Mouse (Mus musculus): Measurements from ENCODE around the gene Itk. TPM values are rescaled to one million over a fixed set of nuclear protein-coding genes. Genes with fewer than 3 reads are reported as not detected.
"Not testable (repeated sequence)": the region's sequence is repeated elsewhere in the genome, so short reads cannot be mapped to it uniquely, and the experiment has no call there.

Itk gene
- total RNA-seq (2021), result 1 to 10 TPM; 2.0 to 2.5 TPM
- long read RNA-seq, experiment 1, full-length matches to known transcripts, result 1 of 1 reads
- long read RNA-seq, experiment 1, partial matches to known transcripts, result 0 of 1 reads
- long read RNA-seq, experiment 1, other reads (novel, unspliced or antisense), result 0 of 1 reads
- long read RNA-seq, experiment 2, full-length matches to known transcripts, result 1 of 1 reads
- long read RNA-seq, experiment 2, partial matches to known transcripts, result 0 of 1 reads
- long read RNA-seq, experiment 2, other reads (novel, unspliced or antisense), result 0 of 1 reads

DNA sequence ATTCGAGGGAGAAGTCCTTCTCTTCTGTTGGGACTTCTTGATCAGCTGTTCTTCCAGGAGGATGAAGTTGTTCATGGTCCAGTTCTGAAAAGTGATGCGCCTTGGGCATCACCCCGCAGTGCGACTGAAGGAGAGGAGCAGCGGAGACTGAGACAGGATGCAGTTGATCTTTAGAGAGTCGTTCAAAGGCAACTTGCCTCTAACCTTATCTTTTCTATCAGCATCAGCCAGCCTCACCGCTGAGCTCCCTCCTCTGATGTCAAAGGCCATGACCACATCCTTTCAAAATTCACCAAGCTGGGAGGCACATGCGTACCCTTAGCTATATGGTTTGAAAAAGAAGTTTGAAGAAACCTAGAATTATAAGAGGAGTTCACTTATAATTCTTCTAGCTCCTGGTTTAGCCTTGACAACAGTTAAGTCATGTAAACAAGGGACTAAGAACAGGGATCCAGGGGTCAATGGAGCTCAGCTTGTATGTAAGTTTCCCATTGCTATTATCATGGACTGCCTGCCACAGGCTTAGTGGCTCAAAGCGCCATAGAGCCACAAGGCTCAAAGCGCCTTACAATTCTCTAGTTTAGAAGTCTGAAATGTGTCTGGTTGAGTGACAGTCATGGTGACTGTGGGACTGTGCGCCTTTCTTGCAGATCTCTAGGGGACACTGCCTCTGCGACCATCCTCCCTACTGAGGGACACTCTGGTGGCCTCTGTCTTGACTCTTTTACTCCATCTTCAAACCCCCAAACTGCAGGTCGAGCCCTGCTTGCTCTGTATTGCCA, at the start of gene Itk:
TSS of gene Itk (minus strand) at position 180 of the 782 bp plus-strand sequence.
- DNase-seq, result no peak

DNA sequence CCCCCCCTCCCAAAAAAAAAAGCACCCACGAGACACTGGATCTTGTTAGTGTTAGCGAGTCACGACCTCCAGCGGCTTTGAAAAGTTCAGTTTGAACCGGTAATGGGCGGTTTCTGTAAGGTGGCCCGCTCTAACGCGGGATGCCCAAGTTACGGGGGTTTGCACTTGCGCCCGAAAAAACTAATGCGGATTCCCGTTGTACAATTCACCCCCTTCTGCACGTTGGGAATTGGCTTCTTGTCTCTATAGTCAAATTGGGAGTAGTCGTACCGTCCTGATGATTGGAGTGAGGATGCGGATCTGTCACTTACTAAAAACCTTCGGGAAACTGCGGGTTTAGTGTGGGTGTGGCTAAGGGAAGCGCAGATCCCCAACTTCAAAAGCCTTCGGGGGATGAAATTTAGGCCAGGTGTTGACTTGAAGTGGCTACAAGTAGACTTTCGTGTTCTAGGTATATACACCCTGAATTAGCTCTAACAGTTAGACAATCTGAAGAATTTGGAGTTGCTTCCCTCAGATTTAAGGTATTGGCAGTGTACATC, 48.2 kb upstream of the Itk start:
- DNase-seq, result no peak

DNA sequence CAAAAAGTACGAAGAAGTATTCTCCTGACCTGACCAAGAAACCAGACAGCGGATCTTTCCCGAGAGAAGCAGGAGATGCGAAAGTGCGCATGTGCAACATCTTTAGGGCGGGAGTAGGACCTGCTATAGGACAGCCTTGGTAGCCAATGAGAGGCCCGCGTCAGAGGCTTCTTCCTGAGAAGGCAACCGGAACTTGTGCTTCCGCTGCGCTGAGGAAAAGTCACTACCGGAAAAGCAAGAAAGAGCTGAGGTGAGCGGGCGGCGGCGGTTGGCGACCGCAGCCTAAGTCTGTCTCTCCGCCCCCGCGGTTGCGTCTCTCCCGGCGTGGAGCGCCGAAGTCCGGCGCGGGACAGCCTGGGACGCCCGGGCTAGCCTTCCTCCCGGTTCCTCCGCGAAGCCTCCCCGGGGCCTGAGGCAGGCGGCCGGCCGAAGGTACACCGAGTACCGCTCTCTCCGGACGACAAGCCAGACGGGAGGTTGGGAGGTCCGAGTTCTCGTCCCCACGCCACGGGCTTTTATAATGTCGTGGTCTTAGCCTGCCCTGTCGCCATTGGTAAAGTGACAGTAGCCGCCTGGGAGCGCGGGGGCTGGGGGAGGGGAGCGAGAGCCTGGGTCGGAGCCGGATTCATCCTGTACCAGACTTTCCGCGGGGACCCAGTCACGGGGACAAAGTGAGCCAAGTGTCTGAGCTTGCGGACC, 47.6 kb upstream of the Itk start, which contains the start of gene Med7:
TSS of gene Med7 (plus strand) at position 166 of the 699 bp plus-strand sequence.
- peak; percentile 94 for DNase-seq

DNA sequence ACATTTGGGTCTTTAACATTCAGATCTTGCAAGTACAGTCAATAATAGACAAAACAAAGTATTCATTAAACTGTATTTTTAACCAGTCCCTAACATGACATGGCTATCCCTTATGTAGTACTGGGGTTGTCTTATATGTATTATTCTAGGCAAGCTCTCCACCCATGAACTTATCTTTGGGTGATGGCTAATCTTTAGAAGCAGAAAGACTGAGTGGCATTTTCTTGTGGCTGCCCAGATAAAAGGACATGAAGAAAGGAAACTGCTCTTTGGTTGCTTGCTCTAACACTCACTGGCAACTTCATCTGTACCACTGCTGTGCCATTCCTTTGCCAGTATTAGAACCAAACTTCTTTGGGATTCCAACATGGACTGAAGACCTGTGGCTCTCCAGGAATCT, 46.0 kb upstream of the Itk start:
- DNase-seq, result no peak

DNA sequence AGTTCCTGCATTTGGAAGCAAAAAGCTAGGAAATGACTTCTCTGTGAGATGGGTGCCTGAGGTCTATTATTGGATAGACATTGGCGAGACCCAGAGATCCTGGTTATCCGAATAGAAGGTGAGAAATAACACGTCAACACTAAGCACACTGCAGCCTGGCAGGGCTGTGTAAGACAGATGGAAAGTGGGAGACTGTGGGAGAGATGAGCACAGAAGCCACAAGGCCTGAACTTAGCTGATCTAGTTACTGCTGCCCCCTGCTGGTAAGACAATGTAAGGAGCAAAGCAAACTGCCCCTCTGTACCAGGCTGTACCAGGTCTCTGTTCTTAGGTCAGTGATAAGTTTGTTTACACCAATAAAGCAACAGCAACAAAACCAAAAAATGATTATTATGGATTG, 41.8 kb upstream of the Itk start:
- DNase-seq, result peak; percentile 86

DNA sequence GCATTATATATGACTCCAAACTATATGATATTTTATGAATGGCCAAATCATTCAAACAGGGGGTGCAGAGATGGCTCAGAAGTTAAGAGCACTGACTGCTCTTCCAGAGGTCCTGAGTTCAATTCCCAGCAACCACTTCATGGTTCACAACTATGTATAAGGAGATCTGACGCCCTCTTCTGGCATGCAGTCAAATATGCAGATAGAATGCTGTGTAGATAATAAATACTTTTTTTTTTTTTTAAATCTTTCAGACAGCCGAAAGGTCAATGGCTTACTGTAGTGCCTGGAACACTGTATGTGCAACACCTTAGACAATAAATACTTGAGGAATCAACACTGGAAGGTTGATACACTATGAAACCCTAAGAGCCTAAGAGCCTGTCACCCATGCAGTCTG, 40.8 kb upstream of the Itk start:
- no peak for DNase-seq

DNA sequence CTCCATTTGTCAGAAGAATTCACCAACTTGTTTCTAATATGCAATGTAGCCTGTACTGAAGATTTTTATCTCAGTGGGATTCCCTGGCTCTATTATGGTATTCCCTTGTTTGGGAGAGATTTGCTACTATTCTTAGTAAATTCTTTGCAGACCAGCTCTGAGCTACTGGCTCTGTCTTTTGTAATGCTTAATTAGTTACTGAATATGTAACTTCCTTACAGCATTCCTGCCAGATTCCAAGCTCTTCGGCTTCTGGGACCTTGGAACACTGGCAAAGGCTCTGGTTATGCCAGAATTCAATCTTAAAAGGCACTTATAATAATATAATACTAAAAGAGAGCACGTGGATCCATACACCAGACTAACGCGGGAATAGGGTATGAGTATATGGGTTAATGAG, 38.8 kb upstream of the Itk start:
- DNase-seq, result not testable (repeated sequence)

DNA sequence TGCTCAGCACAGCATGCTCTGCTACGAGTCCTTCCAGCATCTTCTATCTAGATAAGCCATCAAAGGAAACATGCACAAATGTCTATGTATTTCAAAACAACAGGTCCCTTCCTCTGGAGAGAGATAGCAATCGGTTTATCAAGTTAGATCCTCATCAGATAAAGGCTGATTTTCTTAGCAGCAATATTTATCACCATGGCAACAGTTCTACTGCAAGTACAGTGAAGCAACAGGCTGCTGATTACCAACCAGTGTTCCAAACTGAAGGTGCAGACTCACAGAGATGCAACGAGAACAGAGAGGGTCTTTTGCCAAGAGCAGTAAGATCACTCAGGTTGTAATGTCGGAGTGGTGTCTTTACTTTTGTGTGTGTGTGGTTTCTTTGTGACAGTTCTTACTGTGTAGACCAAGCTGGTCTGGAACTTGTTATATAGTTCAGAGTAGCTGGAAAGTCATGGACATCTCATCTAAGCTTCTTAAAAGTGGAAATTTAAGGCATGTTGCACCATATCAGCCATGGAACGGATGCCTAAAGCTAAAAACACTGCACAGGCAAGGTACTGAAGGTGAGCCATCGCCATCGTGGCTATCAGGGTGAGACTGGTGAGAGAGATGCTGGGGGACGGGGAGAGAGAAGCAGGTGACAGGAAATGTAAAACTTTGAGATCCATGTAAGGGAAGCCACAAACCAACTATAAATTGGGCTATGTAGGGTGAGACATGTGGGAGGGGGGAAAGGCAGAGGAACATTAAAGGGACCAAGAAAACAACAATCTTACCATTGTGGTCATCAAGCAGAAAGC, 32.0 kb upstream of the Itk start:
- DNase-seq, result no peak

DNA sequence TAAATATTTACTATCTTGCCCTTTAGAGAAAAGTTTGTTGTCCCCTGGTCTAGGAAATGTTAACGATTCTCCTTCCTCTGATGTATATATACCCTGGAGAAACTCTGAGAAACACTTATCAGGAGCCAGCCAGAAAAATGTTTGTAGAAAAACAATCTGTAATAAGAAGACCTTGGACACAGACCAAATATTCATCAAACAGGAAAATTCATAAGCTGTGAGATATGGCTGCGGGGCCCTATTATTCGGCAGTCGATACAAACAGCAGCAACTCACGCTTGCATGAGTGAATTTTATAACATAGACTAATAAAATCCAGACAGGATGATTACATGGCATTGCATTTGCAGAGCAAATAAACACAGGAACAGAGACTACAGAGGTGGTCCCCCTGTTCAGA, 29.5 kb upstream of the Itk start:
- no peak for DNase-seq

DNA sequence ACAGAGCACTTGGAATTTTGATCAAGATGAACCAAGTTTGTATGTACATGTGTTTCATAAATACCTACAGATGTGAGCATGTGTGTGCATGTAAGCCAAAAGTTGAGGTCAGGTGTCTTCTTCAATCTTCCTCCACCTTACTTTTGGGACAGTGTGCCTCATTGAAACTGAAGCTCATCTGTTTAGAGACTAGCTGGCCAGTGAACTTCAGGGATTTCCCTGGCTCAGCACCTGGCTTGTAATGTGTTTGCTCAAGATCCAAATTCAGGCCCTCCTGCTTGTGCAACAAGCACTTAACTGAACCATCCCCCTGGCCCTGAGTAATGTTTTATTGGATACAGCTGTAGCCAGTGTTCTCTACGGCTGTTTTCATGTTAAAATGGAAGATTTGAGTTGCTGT, 29.1 kb upstream of the Itk start:
- no peak for DNase-seq

DNA sequence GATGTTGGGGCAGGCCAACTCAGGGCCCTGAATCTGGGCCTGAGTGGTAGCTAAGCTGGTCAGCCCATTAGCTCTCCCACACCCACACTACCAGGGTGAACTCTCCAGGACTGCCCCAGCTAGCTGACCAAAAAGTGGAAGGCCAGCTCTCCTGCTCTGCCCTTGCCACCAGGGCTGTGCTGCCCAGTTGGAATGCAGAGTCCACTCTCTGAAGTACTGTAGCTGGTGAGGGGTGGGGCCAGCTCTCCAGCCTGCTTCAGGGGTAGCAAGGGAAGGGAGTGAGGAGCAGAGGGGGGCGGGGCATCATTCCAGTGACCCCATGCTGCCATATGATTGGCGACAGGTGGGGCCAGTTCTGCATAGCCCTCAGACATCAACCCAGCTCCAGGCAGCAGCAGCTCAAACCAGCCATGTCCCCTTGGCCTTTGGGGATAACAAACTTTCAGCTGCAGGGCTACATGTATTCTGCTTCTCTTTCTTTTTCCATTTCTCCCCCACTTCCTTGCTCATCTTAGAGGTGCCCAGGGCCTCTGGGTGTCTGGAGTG, 20.8 kb upstream of the Itk start:
- DNase-seq, result no peak

DNA sequence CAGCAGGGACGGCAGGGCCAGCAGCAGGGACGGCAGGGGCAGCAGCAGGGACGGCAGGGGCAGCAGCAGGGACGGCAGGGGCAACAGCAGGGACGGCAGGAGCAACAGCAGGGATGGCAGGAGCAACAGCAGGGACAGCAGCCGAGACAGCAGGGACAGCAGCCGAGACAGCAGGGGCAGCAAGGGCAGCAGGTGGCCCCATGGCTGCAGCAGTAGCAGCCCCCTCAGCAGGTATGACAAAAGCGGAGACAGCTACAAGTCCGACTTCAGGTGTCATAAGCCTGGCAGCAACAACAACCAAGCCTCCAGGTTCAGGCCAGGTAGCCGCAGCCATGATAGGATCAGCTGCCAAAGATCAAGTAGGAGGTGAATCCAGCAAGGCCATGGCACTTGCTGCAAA, 17.4 kb upstream of the Itk start:
- DNase-seq, result no peak

DNA sequence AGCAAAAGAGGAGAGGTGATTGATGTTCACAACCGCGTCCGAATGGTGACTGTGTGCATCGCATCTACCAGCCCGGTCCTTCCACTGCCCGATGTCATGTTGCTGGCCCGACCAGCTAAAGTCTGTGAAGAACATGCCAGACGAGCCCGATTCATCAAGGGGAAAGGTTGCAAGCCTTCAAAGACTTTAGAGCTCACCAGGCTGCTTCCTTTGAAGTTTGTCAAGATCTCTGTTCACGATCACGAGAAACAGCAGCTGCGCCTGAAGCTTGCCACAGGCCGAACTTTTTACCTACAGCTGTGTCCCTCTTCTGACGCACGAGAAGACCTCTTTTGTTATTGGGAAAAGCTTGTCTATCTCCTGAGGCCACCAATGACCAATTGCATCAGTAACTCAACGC, 15.7 kb upstream of the Itk start:
- DNase-seq, result no peak

DNA sequence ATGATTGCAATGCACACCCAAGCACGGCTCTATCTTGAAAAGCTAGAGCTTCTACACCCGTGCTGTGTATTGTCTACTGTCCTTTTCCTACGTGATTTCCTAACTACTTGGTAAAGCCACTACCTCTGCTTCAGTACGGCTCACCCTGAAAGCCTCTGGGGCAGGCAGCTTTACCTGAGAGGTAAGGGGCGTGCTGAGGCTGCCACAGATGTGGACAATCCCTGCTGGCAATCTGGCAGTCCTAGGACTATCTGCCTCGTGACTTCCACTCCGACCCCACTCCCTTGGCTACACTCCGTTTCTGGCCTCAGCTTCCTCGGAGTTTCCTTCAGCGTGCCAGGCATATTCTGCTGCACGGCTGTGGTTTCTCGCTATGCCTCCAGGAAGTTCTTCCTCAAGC, 12.2 kb upstream of the Itk start:
- no peak for DNase-seq

DNA sequence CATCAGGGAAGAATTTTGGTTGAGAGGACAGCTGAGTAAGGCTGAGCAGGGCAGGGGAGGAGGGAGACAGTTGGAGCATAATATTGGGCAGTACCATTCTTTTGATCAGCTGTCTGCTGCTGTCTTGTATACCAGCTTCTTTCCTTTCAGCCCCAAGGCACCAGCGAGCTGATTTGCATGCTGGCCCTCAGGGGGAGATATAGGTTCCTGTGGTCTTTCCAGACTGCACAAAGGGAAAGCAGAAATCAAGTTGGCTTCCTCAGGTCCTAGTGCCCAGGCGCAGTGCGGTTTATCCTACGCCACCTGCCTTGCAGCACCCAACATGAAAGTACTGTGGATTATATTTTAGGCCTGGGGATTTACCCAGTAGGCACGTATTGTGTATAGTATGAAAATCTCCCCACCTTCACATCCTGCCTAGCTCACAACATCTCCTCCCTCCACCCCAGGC, 9.6 kb upstream of the Itk start:
- DNase-seq, result no peak

DNA sequence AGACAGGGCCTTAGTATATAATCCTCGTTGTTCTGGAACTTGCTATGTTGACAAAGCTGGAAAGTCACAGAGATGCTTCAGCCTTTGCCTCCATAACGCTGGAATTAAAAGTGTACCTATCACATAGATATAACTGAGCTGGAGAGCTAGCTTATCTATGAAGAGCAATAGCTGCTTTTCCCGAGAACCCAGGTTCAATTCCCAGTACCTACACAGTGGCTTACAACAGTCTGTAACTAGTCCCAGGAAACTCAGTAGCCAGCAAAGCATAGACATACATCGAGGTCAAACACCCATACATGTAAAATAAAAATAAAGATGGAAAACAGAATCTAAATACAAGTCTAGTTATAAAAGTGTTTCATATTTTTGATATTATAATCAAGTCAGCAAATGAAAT, 9.2 kb upstream of the Itk start:
- DNase-seq, result no peak

DNA sequence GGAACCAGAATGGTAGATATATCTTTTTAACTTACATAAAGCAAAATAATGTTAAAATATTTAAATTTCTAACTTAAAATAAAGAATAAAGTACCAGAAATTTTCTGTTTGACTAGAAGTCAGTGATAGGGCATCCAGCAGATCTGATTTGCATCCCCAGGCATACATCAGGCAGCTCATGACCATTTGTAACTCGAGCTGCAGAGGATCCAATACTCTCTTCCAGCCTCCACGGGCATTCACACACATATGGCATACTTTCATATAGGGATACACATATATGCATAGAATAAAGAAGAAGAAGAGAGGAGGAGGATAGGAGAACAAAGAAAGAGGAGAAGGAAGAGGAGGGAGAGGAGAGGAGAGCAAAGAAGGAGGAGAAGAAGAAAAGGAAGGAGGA, 8.6 kb upstream of the Itk start:
- no peak for DNase-seq

DNA sequence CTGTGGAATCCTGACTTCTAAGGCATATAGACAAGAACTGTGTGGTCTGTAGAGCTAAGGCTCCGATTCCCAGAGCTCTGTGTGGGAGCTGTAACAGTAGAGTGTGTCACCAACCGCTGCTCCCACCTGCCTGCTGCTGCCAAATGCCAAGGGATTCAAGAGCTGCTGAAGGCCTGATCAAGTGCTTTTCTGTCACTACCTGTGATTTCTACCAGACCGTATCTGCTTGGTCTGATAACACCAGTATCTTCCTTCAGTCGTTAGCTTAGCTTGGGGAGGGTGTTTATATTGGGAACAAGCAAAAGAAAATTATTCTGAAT, 7.5 kb upstream of the Itk start:
- DNase-seq, result no peak

DNA sequence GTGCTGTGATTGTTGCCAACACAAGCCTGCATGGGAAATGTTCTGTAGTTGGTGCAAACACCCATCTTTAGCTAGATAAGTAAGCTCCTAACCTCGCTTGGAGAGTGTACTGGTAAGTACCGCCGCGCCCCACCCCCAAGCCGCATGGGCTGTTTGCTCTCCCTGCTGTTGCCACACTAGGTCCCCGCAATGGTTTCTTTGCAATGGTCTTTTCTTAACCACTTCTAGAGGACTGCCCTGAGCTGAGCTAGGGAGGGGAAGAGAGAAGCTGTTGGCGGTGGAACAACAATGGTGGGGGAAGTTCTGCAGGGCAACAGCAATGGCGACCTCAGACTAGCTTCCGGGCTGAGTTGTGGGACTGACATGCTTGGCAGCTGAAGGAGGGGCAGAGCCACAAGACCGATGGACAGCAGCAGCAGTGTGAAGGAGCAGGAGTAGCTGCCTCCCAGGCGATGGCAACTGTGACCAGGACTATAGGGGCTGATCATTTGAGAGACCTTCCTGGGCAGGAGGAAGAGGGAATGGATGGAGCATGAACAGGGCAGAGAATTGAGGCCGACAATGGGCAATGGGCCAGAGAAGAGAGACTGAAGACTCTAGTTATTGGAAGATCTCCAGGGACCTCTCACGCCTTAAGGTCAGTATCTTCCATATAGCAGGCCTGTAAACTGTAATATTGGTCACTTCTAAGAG, 7.0 kb upstream of the Itk start, which contains the start of gene Fam71b:
TSS of gene Fam71b (plus strand) at position 393 of the 693 bp plus-strand sequence.
- DNase-seq, result no peak

DNA sequence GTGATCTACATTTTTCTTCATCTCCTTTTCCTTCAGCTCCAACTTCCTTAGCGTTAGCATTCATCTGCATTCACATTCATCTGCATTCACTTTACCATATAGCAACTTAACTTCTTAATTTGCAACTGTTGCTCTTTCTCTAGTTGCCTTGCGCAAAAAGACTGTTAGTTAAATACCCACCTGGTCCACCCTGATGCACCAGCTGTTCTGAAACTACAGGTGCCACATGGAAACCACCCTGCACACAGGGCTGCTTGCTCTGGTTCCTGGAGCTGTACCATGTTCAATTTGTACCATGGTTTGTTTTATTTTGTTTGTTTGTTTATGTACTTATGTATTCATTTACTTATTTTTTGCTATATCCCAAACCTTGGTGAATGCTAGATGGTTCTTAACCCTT, 6.4 kb upstream of the Itk start:
- DNase-seq, result no peak

DNA sequence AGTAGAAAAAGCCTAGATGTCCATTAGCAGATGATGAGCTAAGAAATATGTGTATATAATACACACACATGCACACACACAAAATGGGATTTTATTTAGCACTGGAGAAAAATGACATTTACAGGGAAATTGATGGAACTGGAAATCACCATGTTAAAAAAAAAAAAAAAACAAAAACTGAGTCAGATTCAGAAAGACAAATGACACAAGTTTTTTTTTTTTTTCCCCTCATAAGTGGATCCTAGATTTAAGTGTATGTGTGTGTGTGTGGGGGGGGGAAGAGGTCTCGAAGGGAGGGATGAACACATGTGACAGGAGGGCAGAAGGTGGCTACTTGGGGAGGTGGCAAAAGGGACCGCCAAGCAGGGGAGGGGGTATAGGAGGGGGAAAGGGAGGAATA, 5.8 kb upstream of the Itk start:
- DNase-seq, result no peak

All from adrenal gland, postnatal 10 days (tissue).